Mouse (Mus musculus) heart, postnatal 4 days (tissue): ENCODE results near the gene Atg2a. TPM values are rescaled to one million over a fixed set of nuclear protein-coding genes. Genes with fewer than 3 reads are reported as not detected.

Experiments used
- DNase-seq: peaks from one replicate; pipeline ENCODE4 v3.0.0; 2021
- total RNA-seq, 2 experiments: library from RNA; stranded (reverse); gene quantifications; 2 replicates each; pipeline ENCODE4 v1.2.3; 2021

The Atg2a gene
- 10 to 100 TPM; 15.9 to 16.2 TPM for total RNA-seq

DNA sequence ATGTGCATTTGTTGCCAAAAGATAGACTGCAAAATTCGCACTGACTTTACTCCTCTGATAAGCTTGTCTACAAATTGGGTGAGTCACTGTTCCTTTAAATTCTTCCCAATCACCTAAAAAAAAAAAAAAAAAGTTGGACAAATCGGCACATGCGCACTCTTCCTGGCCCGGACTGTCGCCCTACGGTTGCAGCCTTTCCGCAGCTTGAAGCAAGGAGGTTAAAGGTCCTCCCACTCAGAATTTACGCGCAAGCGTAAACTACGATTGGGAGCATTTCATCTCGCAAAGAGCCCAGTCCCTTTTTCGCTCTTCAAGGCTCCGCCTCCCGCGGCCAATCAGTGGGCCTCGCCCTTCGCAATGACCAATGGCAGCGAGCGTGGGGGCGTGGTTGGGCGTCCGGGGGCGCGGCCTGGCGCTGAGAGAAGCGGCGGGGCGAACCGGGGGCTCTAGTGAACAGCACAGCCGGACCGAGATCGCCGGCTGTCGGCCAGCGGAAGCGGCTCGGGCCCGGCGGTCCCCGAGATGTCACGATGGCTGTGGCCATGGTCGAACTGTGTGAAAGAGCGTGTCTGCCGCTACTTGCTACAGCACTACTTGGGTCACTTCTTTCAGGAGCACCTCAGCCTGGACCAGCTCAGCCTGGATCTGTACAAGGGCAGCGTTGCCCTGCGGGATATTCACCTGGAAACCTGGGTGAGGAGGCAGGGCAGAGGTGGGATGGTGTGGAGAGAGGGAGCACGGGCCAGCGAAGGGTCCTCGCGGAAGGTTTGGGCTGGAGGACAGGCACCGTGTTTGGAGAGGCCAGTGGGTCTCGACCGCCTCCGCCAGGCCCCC is at the start of gene Atg2a:
Gene Atg2a, plus strand, starts transcription at position 395 of the 834 bp plus-strand sequence.
- DNase-seq: peak; percentile 99

DNA sequence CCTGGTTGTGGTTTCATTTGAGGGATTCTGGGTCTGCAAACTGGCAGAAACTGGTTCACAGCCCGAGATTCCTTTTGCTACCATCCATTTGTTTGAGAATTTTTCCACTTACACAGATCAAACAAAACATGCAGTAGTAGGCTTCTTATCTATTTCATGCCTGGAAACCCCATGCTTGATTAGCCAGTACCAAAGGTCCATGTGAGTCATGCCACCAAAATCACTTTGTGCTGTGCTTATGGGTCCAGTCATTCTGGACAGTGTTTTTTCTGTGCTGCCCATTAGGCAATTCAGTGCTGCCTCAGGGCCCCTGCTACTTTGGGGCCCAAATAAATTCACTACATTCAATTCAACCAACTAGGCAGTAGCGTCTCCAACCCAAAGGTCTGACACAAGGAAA is 37.2 kb upstream of the Atg2a start:
- no peak for DNase-seq

DNA sequence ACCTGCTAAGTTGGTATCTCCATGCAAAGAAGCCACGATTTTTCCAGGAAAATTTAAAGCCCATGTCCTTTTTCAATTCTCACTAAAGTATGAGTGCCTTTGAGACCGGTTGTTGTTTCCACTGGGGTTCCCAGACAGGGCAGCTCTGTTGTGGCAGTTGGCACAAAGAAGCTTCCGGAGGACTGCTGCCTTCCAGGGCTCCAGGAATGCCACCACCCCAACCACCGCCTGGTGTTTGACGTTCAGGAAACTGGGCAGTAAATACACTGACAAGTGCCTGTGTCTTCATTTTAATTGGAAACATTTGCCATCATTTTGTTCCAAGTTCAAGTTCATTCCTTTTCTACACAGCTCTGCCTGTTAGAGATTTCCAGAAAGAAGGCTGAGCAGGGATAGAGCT is 34.8 kb upstream of the Atg2a start:
- no peak for DNase-seq

- no peak for DNase-seq
These were observed 25.3 kb upstream of the Atg2a start for GRCm38 (mm10) chr19:6216046-6216705.

GRCm38 (mm10) chr19:6218606-6219005 is 22.9 kb upstream of the Atg2a start:
- DNase-seq: no peak

DNA sequence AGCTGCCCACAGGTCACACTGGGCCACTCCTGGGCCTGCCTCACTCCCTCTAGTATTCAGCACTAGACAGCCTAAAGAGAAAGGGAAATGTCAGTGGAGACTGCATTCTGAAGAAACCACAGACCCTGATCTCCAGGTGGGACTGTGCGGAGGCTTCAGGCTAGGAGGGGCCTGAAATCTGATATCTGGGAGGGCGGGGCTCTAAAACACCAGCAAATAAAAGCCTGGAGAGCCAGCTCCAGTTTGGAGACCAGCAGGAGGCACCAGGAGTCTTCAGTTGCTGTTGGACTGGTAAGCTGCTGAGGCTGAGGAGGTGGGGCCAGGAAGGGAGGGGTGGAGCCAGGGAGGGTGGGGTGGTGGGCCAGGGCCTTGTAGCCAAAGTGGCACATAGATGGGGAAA is 15.3 kb upstream of the Atg2a start, which contains the start of gene Gpha2:
Gene Gpha2, plus strand, starts transcription at position 246 of the 400 bp plus-strand sequence.
- no peak for DNase-seq

- no peak for DNase-seq
These were observed 14.7 kb upstream of the Atg2a start for GRCm38 (mm10) chr19:6226763-6227162.

- no peak for DNase-seq
These were observed 13.6 kb upstream of the Atg2a start for GRCm38 (mm10) chr19:6227864-6228263.

- DNase-seq: no peak
These were observed 11.1 kb upstream of the Atg2a start for GRCm38 (mm10) chr19:6230411-6230810.

GRCm38 (mm10) chr19:6231036-6231435 is 10.4 kb upstream of the Atg2a start:
- no peak for DNase-seq

GRCm38 (mm10) chr19:6233647-6234046 is 7.8 kb upstream of the Atg2a start:
- DNase-seq: no peak

GRCm38 (mm10) chr19:6234337-6235083 is 7.0 kb upstream of the Atg2a start:
- peak; percentile 35 for DNase-seq

GRCm38 (mm10) chr19:6235084-6236052 is 6.1 kb upstream of the Atg2a start, which contains the start of gene Ppp2r5b:
Gene Ppp2r5b, minus strand, starts transcription at chr19:6235872.
- DNase-seq: peak; percentile 97

- peak; percentile 92 for DNase-seq
These were observed 5.4 kb upstream of the Atg2a start for GRCm38 (mm10) chr19:6236053-6236441.

- no peak for DNase-seq
These were observed 4.6 kb upstream of the Atg2a start for GRCm38 (mm10) chr19:6236842-6237241.

- no peak for DNase-seq
These were observed 2.7 kb upstream of the Atg2a start for GRCm38 (mm10) chr19:6238740-6239139.

- no peak for DNase-seq
These were observed 1.3 kb upstream of the Atg2a start for GRCm38 (mm10) chr19:6240136-6240535.

DNA sequence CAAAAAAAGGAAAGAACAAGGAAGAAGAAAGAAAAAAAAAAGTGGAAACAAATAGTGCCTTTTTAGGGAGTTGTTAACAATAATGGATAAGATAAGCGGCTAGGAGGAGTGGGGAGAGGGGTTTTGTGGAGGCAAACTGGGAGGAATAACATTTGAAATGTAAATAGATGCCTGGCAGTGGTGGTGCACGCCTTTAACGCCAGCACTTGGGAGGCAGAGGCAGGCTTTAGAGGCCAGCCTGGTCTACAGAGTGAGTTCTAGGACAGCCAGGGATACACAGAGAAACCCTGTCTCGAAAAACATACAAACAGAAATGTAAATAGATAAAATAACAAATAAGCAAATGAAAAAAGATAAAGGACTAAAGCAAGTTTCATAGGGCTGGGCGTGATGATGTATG is 743 bp upstream of the Atg2a start:
- no peak for DNase-seq

DNA sequence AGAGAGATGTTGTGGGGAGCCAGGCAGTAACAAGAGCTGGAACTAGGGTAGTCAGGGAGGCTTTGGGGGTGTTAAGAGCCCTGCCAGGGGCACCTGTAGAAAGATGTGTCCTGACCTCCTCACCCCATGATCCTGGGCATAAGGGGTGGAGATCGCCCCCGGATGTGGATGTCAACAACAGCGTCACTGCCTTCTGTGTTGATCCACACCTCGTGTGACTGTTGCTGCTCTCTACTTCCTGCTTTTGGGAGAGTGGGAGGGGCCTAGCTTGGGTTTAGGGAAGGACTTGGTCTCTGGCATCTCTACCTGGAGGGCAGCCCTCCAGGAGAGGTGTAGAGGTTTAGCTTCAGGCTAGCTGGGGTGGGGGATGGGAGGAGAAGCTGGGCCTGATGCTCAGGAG is 813 bp downstream of the Atg2a start:
- DNase-seq: peak; percentile 53

DNA sequence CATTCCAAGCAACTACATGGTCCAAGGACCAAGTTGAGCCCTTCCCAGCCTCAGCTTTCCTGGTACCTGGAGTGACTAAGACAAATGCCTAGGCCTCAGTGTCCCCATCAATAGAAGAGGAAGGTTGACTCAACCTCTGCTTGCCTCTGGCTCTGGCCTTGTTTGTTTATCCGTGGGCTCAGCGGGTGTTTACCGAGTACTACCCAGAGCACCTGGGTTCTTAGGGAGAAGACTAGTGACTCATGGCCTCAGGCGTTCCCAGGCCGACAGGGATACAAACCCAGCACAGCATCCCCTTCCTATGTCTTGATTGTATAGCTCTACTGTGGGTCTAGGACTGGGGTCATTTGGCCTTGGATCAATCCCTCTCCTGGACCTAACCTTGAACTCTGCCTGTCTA is 1.8 kb downstream of the Atg2a start:
- DNase-seq: no peak

DNA sequence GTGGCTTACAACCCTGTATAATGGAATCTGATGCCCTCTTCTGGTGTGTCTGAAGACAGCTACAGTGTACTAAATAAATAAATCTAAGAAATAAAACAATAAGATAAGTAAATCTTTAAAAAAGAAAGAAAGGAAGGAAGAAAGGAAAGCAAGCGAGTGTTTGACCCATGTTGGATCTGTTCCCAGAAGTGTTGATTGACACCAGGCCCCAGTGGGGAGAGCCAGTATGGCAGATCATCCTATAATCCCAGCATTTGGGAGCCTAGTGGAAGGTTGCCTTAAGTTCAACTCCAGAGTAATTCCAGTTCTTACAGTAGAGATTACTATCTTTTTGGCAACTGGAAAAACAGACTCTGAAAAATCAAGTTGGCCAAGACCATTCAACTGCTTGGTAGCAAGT is 4.3 kb downstream of the Atg2a start:
- DNase-seq: no peak
